Mouse (Mus musculus) olfactory bulb, adult 2 months (tissue): ENCODE results near the gene Lancl2.

ENCODE experiments used
- CTCF ChIP-seq: fragments of 200-500 bp; IDR thresholded peaks from 2 replicates; pipeline ENCODE4 v1.5.1; 2012; ENCODE audit warnings: low read depth, mild to moderate bottlenecking, low read length, moderate library complexity; ENCODE audit not compliant: insufficient read depth
- POLR2A ChIP-seq: fragments of 200-500 bp; IDR thresholded peaks from 2 replicates; pipeline ENCODE4 v1.6.1; 2012; ENCODE audit warnings: mild to moderate bottlenecking, low read depth, low read length, moderate library complexity; ENCODE audit not compliant: insufficient read depth

GRCm38 (mm10) chr6:57763054-57763453, 60.7 kb downstream of the Lancl2 start:
- TF ChIP-seq CTCF = no peak
- TF ChIP-seq POLR2A = no peak
